Mouse (Mus musculus): ENCODE results near the gene Celsr1.

The Celsr1 gene

GRCm38 (mm10) chr15:85956202-85956601 is 77.4 kb downstream of the Celsr1 start:
- no peak for DNase-seq (ENCODE audit: low spot score)

GRCm38 (mm10) chr15:85953458-85953857 is 80.1 kb downstream of the Celsr1 start:
- DNase-seq (ENCODE audit: low spot score) = no peak

GRCm38 (mm10) chr15:85949421-85950164 is 84.0 kb downstream of the Celsr1 start:
- no peak for DNase-seq (ENCODE audit: low spot score)

- no peak for DNase-seq (ENCODE audit: low spot score)
Observed at GRCm38 (mm10) chr15:85947967-85948366, 85.6 kb downstream of the Celsr1 start.

GRCm38 (mm10) chr15:85947541-85947940 is 86.0 kb downstream of the Celsr1 start:
- no peak for DNase-seq (ENCODE audit: low spot score)

GRCm38 (mm10) chr15:85935627-85936049 is 97.9 kb downstream of the Celsr1 start:
- no peak for DNase-seq (ENCODE audit: low spot score)

GRCm38 (mm10) chr15:85928161-85928560 is 105.4 kb downstream of the Celsr1 start:
- no peak for DNase-seq (ENCODE audit: low spot score)

- no peak for DNase-seq (ENCODE audit: low spot score)
Observed at GRCm38 (mm10) chr15:85921855-85922254, 111.7 kb downstream of the Celsr1 start.

- DNase-seq (ENCODE audit: low spot score) = no peak
Observed at GRCm38 (mm10) chr15:85919892-85920248, 113.7 kb downstream of the Celsr1 start.

- DNase-seq (ENCODE audit: low spot score) = no peak
Observed at GRCm38 (mm10) chr15:85919191-85919891, 114.2 kb downstream of the Celsr1 start.

- DNase-seq (ENCODE audit: low spot score) = no peak
Observed at GRCm38 (mm10) chr15:85913605-85914004, 120.0 kb downstream of the Celsr1 start.

- DNase-seq (ENCODE audit: low spot score) = no peak
Observed at GRCm38 (mm10) chr15:85909931-85910330, 123.6 kb downstream of the Celsr1 start.

GRCm38 (mm10) chr15:85909492-85909829 is 124.1 kb downstream of the Celsr1 start:
- DNase-seq (ENCODE audit: low spot score) = no peak

GRCm38 (mm10) chr15:85908660-85909491 is 124.7 kb downstream of the Celsr1 start:
- no peak for DNase-seq (ENCODE audit: low spot score)

GRCm38 (mm10) chr15:85903826-85904225 is 129.8 kb downstream of the Celsr1 start:
- DNase-seq (ENCODE audit: low spot score) = no peak

GRCm38 (mm10) chr15:85902505-85902904 is 131.1 kb downstream of the Celsr1 start:
- DNase-seq (ENCODE audit: low spot score) = no peak

- no peak for DNase-seq (ENCODE audit: low spot score)
Observed at GRCm38 (mm10) chr15:85900801-85901200, 132.8 kb downstream of the Celsr1 start.

GRCm38 (mm10) chr15:85900318-85900717 is 133.3 kb downstream of the Celsr1 start:
- no peak for DNase-seq (ENCODE audit: low spot score)

- no peak for DNase-seq (ENCODE audit: low spot score)
Observed at GRCm38 (mm10) chr15:85899396-85899795, 134.2 kb downstream of the Celsr1 start.

- no peak for DNase-seq (ENCODE audit: low spot score)
Observed at GRCm38 (mm10) chr15:85897113-85897512, 136.5 kb downstream of the Celsr1 start.

GRCm38 (mm10) chr15:85896284-85896683 is 137.3 kb downstream of the Celsr1 start:
- DNase-seq (ENCODE audit: low spot score) = peak; percentile 39

GRCm38 (mm10) chr15:85893871-85894270 is 139.7 kb downstream of the Celsr1 start:
- no peak for DNase-seq (ENCODE audit: low spot score)
